Mouse (Mus musculus) kidney, adult 2 months (tissue): ENCODE results near the gene Pigo. TPM values are rescaled to one million over a fixed set of nuclear protein-coding genes. Genes with fewer than 3 reads are reported as not detected.
A peak's percentile ranks its signal among the peaks of the same experiment; 100 is the strongest.

ENCODE experiments used
- DNase-seq: peaks from one replicate; pipeline ENCODE4 v3.0.0; 2021
- H3K27ac ChIP-seq: fragments of 200-500 bp; 2 replicates; pipeline ENCODE4 v1.5.1; 2012; ENCODE audit warnings: low read depth, low read length, control low read depth, inconsistent platforms; ENCODE audit not compliant: insufficient read depth
- H3K27me3 ChIP-seq: fragments of 200-500 bp; replicated peaks from 2 replicates; pipeline ENCODE4 v1.6.1; 2012; ENCODE audit warnings: mild to moderate bottlenecking, moderate library complexity, low read length, inconsistent platforms; ENCODE audit not compliant: control insufficient read depth, insufficient read depth
- H3K36me3 ChIP-seq: fragments of 200-500 bp; 2 replicates; pipeline ENCODE4 v1.6.1; 2012; ENCODE audit warnings: mild to moderate bottlenecking, moderate library complexity, low read length, inconsistent platforms; ENCODE audit not compliant: control insufficient read depth, insufficient read depth
- H3K4me1 ChIP-seq: fragments of 200-500 bp; 2 replicates; pipeline ENCODE4 v1.6.1; 2011; ENCODE audit warnings: low read length; ENCODE audit not compliant: control insufficient read depth, insufficient read depth
- H3K4me3 ChIP-seq: fragments of 200-500 bp; 2 replicates; pipeline ENCODE4 v1.5.1; 2011; ENCODE audit warnings: mild to moderate bottlenecking, low read depth, low read length, control low read depth; ENCODE audit not compliant: insufficient read depth
- CTCF ChIP-seq: fragments of 200-500 bp; conservative IDR thresholded peaks from 2 replicates; pipeline ENCODE4 v1.5.1; 2011; ENCODE audit warnings: low read depth, mild to moderate bottlenecking, control low read depth, low read length, moderate library complexity, mixed read lengths; ENCODE audit not compliant: insufficient read depth, insufficient read length
- POLR2A ChIP-seq: fragments of 200-500 bp; IDR thresholded peaks from one replicate; pipeline ENCODE4 v1.6.1; 2011; ENCODE audit warnings: low read depth, low read length, control low read depth
- WGBS: fragments of 180-500 bp; shearing (Covaris S2); methylation state at CpG from one replicate; pipeline ENCODE4 v1.1.7; 2018; 5-methylcytosine and 5-hydroxymethylcytosine counted together
- polyA plus RNA-seq: library from polyadenylated mRNA; depleted of rRNA; stranded (reverse); fragments of >200 nt; gene quantifications from 2 replicates; pipeline ENCODE4 v1.2.3, GENCODE M21; 2012

Gene Pigo
- polyA plus RNA-seq, 1 experiment, result 24.6 TPM

- H3K27ac ChIP-seq, result peak overlapping the region; percentile 86; the same call in 1 of the 2 replicates
- peak overlapping the region; percentile 81 for H3K4me3 ChIP-seq
- WGBS, result 47% methylated on average over 9 of the region's 9 CpGs
- no peaks in the 10 kb centered on the region for H3K36me3 ChIP-seq
- no peak for TF ChIP-seq CTCF
- TF ChIP-seq POLR2A, result no peak
- H3K27me3 ChIP-seq, result no peaks in the 10 kb centered on the region
- no peak for DNase-seq
- peaks cover 7% of the 10 kb centered on the region; the same call in 1 of the 2 replicates for H3K4me1 ChIP-seq
These were observed 4.7 kb upstream of the Pigo start for GRCm38 (mm10) chr4:43030352-43030751.

- no peaks in the 10 kb centered on the region for H3K36me3 ChIP-seq
- 89% methylated on average over 9 of the region's 9 CpGs for WGBS
- H3K4me3 ChIP-seq, result no peak overlapping the region
- no peaks in the 10 kb centered on the region for H3K27me3 ChIP-seq
- DNase-seq, result no peak
- no peak for TF ChIP-seq CTCF
- TF ChIP-seq POLR2A, result no peak
- H3K4me1 ChIP-seq, result peaks cover 11% of the 10 kb centered on the region
- no peak overlapping the region for H3K27ac ChIP-seq
These were observed 4.1 kb upstream of the Pigo start for GRCm38 (mm10) chr4:43029749-43030148.

- TF ChIP-seq CTCF (no peak), POLR2A (no peak)
- H3K4me1 ChIP-seq, result peaks cover 15% of the 10 kb centered on the region
- H3K27ac ChIP-seq, result no peak overlapping the region
- DNase-seq, result no peak
- WGBS, result 93% methylated on average over 7 of the region's 7 CpGs
- H3K36me3 ChIP-seq, result no peaks in the 10 kb centered on the region
- no peaks in the 10 kb centered on the region for H3K27me3 ChIP-seq
- no peak overlapping the region for H3K4me3 ChIP-seq
These were observed 3.5 kb upstream of the Pigo start for GRCm38 (mm10) chr4:43029121-43029520.

- Histone ChIP-seq H3K4me3 (peak overlapping the region; percentile 84), H3K4me1 (peaks cover 8% of the 10 kb centered on the region), H3K36me3 (no peaks in the 10 kb centered on the region), H3K27ac (peak overlapping the region; percentile 6; the same call in 1 of the 2 replicates), H3K27me3 (no peaks in the 10 kb centered on the region)
- DNase-seq, result no peak
- TF ChIP-seq CTCF, result no peak
- no peak for TF ChIP-seq POLR2A
- WGBS, result 68% methylated on average over 14 of the region's 14 CpGs
These were observed 946 bp downstream of the Pigo start for GRCm38 (mm10) chr4:43024673-43025072.

DNA sequence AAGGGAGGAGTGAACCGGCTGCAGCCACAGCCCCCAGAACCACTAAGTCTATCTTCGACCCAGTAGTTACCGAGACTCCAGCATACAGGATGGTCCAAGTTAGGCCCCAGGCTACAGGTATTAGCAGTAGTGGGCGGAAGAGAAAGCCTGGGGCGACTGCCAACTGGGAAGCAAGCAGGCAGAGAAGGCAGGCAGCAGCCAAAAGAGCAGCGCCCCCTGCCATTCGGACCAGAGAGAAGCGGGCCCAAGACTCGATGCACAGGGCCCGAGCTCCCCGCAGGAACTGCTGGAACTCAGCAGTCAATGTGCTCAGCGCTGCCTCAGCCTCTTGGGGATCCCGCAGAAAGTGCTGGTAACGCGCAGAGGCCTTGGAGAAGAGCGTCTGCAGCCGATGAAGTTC lies 4.3 kb downstream of the Pigo start:
- Histone ChIP-seq H3K4me1 (peaks cover 8% of the 10 kb centered on the region), H3K27me3 (no peaks in the 10 kb centered on the region), H3K27ac (no peak overlapping the region), H3K36me3 (peaks cover 1% of the 10 kb centered on the region; the same call in 1 of the 2 replicates), H3K4me3 (no peak overlapping the region)
- no peak for DNase-seq
- WGBS, result 86% methylated on average over 17 of the region's 17 CpGs
- TF ChIP-seq CTCF, result no peak
- TF ChIP-seq POLR2A, result no peak

- H3K27ac ChIP-seq, result no peak overlapping the region
- H3K4me3 ChIP-seq, result no peak overlapping the region
- H3K36me3 ChIP-seq, result peaks cover 1% of the 10 kb centered on the region; the same call in 1 of the 2 replicates
- no peaks in the 10 kb centered on the region for H3K27me3 ChIP-seq
- no peak for DNase-seq
- peaks cover 8% of the 10 kb centered on the region for H3K4me1 ChIP-seq
- TF ChIP-seq POLR2A, result no peak
- no peak for TF ChIP-seq CTCF
- 89% methylated on average over 16 of the region's 16 CpGs for WGBS
These were observed 4.7 kb downstream of the Pigo start for GRCm38 (mm10) chr4:43020876-43021275.

DNA sequence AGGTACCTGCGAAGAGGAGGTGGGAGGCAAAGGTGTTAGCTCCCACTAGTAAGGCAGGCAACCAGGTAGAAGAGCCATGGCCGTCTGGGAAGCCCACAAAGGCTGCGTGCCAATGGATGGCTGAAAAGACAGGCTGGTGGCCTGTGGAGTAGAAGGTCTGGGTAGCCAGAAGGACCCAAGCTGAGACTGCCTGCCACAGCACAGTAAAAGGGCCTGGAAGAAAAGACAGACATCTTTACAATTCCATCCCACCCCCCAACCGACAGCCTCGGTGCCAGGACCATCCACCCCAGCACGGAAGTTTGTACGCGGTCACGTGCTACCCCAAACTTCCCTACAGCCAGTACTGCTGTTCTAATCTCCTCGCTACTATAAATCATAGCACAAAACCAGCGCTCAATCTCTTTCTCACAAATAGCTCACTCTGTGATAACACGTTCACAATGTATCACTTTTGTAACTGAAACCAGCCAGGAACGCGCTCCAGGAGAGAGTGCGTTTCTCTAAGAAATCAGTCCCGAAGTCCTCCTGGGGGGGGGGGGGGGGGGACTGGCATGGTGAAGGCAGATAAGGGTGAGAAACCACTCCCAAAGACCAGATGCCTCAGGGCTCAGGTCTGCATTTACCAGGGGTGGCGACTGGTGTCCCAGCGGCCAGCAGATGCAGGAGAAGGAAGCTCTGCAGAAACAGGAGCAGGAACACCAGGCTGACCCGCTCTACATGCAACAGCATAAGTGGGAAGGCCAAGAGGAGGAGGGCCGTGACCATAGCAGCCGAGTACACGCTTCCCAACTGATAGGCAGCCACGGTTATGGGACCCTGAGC lies 5.8 kb downstream of the Pigo start:
- 91% methylated on average over 23 of the region's 23 CpGs for WGBS
- Histone ChIP-seq H3K27me3 (no peaks in the 10 kb centered on the region), H3K4me3 (no peak overlapping the region), H3K4me1 (peaks cover 5% of the 10 kb centered on the region), H3K27ac (no peak overlapping the region), H3K36me3 (peaks cover 1% of the 10 kb centered on the region; the same call in 1 of the 2 replicates)
- TF ChIP-seq POLR2A (no peak), CTCF (no peak)
- no peak for DNase-seq
